Mouse (Mus musculus) left cerebral cortex, adult 2 months (tissue): ENCODE results near the gene Rpp40. TPM values are rescaled to one million over a fixed set of nuclear protein-coding genes. Genes with fewer than 3 reads are reported as not detected.
A peak's percentile ranks its signal among the peaks of the same experiment; 100 is the strongest.

Experiments
- DNase-seq, 2 experiments: peaks; one replicate each; pipeline ENCODE4 v3.0.0; 2021 to 2022; ENCODE audit warnings: low spot score in 2 of 2, mixed read lengths in 1 of 2; ENCODE audit errors: extremely low spot score in 1 of 2
- H3K27ac ChIP-seq: fragments of 200-600 bp; 2 replicates; pipeline ENCODE4 v1.8.1; 2022
- H3K4me3 ChIP-seq: fragments of 200-600 bp; 2 replicates; pipeline ENCODE4 v1.8.1; 2022
- CTCF ChIP-seq: fragments of 200-600 bp; IDR thresholded peaks from 2 replicates; pipeline ENCODE4 v1.8.1; 2022; ENCODE audit warnings: antibody characterized with exemption, mild to moderate bottlenecking, moderate library complexity
- intact Hi-C: fragments of 180-260 bp; cut with DNase I; formaldehyde crosslinking; loops from one replicate; pipeline ENCODE4 v1.15.1; 2025
- total RNA-seq, 2 experiments: library from RNA; stranded (reverse); gene quantifications; 2 replicates each; pipeline ENCODE4 v1.2.3; 2021

The Rpp40 gene
- total RNA-seq, 2 experiments from 2014 or later: 5.5 to 5.8 TPM

DNA sequence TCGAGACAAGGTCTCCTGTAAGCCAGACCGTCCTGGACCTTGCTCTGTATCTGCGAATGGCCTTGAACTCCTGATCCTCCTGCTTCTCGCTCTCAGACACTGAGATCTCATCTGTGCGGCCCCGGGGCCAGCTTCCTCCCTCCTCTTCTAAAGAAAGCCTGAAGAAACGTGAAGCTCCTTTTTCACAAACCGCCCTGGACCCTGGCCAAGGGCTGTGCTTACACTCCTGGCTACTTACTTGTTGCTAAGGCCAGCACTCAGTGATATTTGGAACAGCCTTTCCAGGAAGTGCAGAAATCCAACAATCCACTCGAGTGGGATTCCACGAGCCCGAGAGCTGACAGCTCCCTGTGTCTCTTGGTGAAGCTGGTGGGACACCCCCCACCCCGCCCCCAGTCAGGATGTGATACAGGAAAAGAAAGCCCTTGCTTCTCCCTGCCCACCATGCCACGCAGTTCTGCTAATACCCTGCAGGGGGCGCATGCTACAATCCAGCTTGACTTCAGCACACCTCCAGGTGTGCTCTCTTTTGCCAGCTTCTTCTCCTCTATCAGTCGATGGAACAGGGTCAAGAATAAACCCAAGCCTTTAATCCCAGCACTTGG is 19.9 kb downstream of the Rpp40 start:
- intact Hi-C loops: loop anchor here (1.0 kb wide), 1 partner anchor 60 kb away; no protein-coding TSS in a partner anchor
- Histone ChIP-seq H3K27ac (no peak overlapping the region), H3K4me3 (no peak overlapping the region)
- DNase-seq: peak; percentile 17 to 29
- TF ChIP-seq CTCF: peak; percentile 63

DNA sequence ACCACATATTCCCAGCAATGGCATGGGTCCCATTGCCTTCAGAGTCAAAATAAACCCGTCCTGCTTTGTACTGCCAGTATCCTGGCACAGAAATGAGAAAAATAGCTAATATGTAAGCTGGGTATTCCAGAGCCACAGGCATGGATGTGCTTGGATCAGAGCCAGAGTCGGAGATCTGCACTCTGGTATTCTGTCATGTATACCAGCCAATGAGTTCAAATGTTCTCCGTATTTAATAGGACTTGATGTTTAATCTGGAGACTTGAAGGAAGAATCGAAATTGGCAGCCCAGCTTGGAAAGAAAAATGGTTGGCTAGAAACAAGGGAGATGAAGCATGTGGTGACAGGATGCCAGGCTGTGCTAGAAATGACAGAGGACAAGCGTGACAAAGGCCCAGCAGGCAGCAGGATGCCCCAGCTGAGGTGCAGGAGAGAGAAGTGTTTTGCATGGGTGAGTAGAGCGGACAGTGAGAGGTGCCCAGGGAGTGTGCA is 25.6 kb downstream of the Rpp40 start:
- Histone ChIP-seq H3K4me3 (no peak overlapping the region), H3K27ac (no peak overlapping the region)
- no peak for TF ChIP-seq CTCF
- DNase-seq: no peak
- intact Hi-C loops: no loop called here

GRCm38 (mm10) chr13:35879519-35879918 is 26.6 kb downstream of the Rpp40 start:
- Histone ChIP-seq H3K4me3 (no peak overlapping the region), H3K27ac (no peak overlapping the region)
- no peak for TF ChIP-seq CTCF
- no peak for DNase-seq
- intact Hi-C loops: no loop called here

GRCm38 (mm10) chr13:35879068-35879467 is 27.1 kb downstream of the Rpp40 start:
- TF ChIP-seq CTCF: no peak; the same call in none of the 2 replicates
- Histone ChIP-seq H3K4me3 (no peak overlapping the region), H3K27ac (no peak overlapping the region)
- intact Hi-C loops: no loop called here
- no peak for DNase-seq

- H3K4me3 ChIP-seq: no peak overlapping the region
- no peak for TF ChIP-seq CTCF
- DNase-seq: no peak
- intact Hi-C loops: no loop called here
- no peak overlapping the region for H3K27ac ChIP-seq
Observed at GRCm38 (mm10) chr13:35878282-35878681, 27.9 kb downstream of the Rpp40 start.

GRCm38 (mm10) chr13:35875396-35875795 is 30.8 kb downstream of the Rpp40 start:
- no peak for TF ChIP-seq CTCF
- DNase-seq: no peak
- Histone ChIP-seq H3K27ac (no peak overlapping the region), H3K4me3 (no peak overlapping the region)
- intact Hi-C loops: no loop called here

DNA sequence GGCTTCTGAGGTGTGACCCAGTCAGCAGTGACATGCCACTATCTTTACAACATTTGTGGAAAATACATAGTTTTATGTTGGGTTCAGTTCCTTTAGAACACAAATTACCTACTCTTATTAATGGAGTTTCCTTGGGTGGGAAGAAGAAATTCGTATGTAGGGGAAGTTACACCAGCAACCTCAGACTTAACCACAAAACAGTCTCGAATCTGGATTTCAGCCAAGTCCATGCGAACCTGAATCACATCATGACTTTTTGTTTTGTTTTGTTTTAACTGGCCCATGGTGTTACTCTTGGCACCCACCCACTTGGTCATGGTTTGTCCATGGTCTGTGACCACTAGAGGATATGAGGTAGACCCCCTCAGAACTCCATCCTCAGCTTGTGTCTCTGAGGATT is 35.1 kb downstream of the Rpp40 start:
- no peak for TF ChIP-seq CTCF
- intact Hi-C loops: no loop called here
- no peak overlapping the region for H3K4me3 ChIP-seq
- no peak overlapping the region for H3K27ac ChIP-seq
- DNase-seq: no peak

- intact Hi-C loops: no loop called here
- DNase-seq: no peak
- Histone ChIP-seq H3K4me3 (no peak overlapping the region), H3K27ac (no peak overlapping the region)
- no peak for TF ChIP-seq CTCF
Observed at GRCm38 (mm10) chr13:35870659-35871058, 35.5 kb downstream of the Rpp40 start.

DNA sequence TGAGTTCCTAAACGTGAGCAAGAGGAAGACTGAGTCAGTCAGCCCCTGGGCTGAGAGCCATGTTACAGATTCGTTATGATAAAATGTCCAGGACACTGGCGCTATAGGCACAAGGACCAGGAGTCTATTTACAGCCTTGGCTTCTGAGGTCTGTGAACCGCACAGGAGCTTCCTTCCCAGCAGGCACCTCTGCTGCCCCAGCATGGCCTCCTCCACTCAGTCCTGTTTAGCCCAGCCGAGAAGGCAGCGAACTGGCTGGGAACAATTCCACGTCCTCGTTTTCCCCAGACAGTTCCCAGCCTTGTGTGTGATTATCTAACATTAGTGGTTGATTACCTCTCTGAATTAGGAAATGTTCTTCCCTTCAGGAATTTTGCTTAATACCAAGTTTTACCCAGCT is 45.2 kb downstream of the Rpp40 start:
- no peak for TF ChIP-seq CTCF
- intact Hi-C loops: no loop called here
- no peak overlapping the region for H3K27ac ChIP-seq
- H3K4me3 ChIP-seq: no peak overlapping the region
- no peak for DNase-seq

DNA sequence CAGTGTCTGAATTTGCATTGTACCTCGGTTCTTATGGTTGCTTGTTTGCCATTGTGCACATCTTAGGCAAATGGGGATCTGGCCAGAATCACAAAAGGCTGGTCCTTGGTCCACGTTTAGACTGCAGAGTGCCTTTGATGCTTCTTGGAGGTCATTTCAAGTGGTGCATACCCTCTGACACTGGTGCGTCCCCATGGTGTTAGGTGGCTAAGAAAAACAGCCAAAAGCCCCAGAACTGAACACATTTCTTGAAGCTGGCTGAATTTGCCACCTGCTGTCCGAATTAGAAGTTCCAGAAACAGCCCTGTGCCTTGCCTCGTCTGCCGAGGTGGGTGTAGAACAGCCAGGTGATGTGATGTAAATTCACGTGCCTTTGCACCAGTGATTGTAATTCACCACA is 48.7 kb downstream of the Rpp40 start:
- DNase-seq: no peak
- Histone ChIP-seq H3K27ac (no peak overlapping the region), H3K4me3 (no peak overlapping the region)
- TF ChIP-seq CTCF: no peak
- intact Hi-C loops: no loop called here

- no peak for DNase-seq
- H3K27ac ChIP-seq: no peak overlapping the region
- no peak for TF ChIP-seq CTCF
- no peak overlapping the region for H3K4me3 ChIP-seq
- intact Hi-C loops: no loop called here
Observed at GRCm38 (mm10) chr13:35852851-35853575, 53.1 kb downstream of the Rpp40 start.

- TF ChIP-seq CTCF: no peak
- DNase-seq: no peak
- H3K4me3 ChIP-seq: no peak overlapping the region
- H3K27ac ChIP-seq: no peak overlapping the region
- intact Hi-C loops: no loop called here
Observed at GRCm38 (mm10) chr13:35851581-35851980, 54.6 kb downstream of the Rpp40 start.

- Histone ChIP-seq H3K4me3 (no peak overlapping the region), H3K27ac (no peak overlapping the region)
- DNase-seq: no peak
- TF ChIP-seq CTCF: no peak
- intact Hi-C loops: no loop called here
Observed at GRCm38 (mm10) chr13:35848694-35849093, 57.5 kb downstream of the Rpp40 start.
